Mouse (Mus musculus) CH12.LX (cell line): Measurements from ENCODE around the gene Pars2. TPM values are rescaled to one million over a fixed set of nuclear protein-coding genes. Genes with fewer than 3 reads are reported as not detected.

Experiments used
- DNase-seq: peaks from one replicate; pipeline ENCODE4 v3.0.0-alpha.2; 2013; ENCODE audit errors: extremely low read depth
- H3K27ac ChIP-seq: 2 replicates; pipeline ENCODE4 v1.5.1; 2012; ENCODE audit warnings: low read depth, mild to moderate bottlenecking, control low read depth, moderate library complexity; ENCODE audit not compliant: insufficient read depth
- H3K27me3 ChIP-seq: replicated peaks from 2 replicates; pipeline ENCODE3; 2012; ENCODE audit warnings: inconsistent platforms
- H3K36me3 ChIP-seq, 2 experiments: replicated peaks in 1 of 2; 2 replicates each; pipeline versions ENCODE3 to v1.6.1; 2012; ENCODE audit warnings: inconsistent platforms in 1 of 2, low read length in 1 of 2, mild to moderate bottlenecking in 1 of 2, mixed read lengths in 1 of 2, moderate library complexity in 1 of 2; ENCODE audit not compliant: control insufficient read depth in 1 of 2, insufficient read depth in 1 of 2
- H3K4me1 ChIP-seq, 2 experiments: 2 replicates each; pipeline ENCODE4 v1.6.1; 2012; ENCODE audit warnings: inconsistent platforms in 1 of 2, moderate library complexity in 1 of 2; ENCODE audit not compliant: insufficient read depth in 2 of 2, control insufficient read depth in 1 of 2
- H3K4me2 ChIP-seq: 2 replicates; pipeline ENCODE4 v1.6.1; 2012; ENCODE audit warnings: low read depth, mild to moderate bottlenecking, control low read depth; ENCODE audit not compliant: poor library complexity, insufficient read depth, severe bottlenecking
- H3K4me3 ChIP-seq, 3 experiments: fragments of 150-350 bp in 1 of 3; sonication (generic) in 1 of 3; replicated peaks in 1 of 3; 2 replicates each; pipeline versions ENCODE3 to v1.5.1; 2011 to 2012; ENCODE audit warnings: low read depth in 2 of 3, low read length in 2 of 3, mild to moderate bottlenecking in 2 of 3, moderate library complexity in 2 of 3, control low read depth in 1 of 3, improper control_type of control experiment in 1 of 3, inconsistent platforms in 1 of 3, mixed read lengths in 1 of 3; ENCODE audit not compliant: poor library complexity in 1 of 3
- H3K79me2 ChIP-seq: replicated peaks from 2 replicates; pipeline ENCODE4 v1.6.1; 2012; ENCODE audit warnings: mild to moderate bottlenecking, moderate library complexity; ENCODE audit not compliant: control insufficient read depth, poor library complexity, insufficient read depth, severe bottlenecking; ENCODE audit errors: extremely low read depth
- H3K9ac ChIP-seq: 2 replicates; pipeline ENCODE4 v1.6.1; 2012; ENCODE audit warnings: low read depth, mild to moderate bottlenecking, control low read depth, moderate library complexity; ENCODE audit not compliant: insufficient read depth
- H3K9me3 ChIP-seq: replicated peaks from 2 replicates; pipeline ENCODE3; 2012; ENCODE audit warnings: low read length, inconsistent platforms, mixed read lengths
- BHLHE40 ChIP-seq: IDR thresholded peaks from 2 replicates; pipeline ENCODE4 v1.6.1; 2011; ENCODE audit warnings: mild to moderate bottlenecking, low read depth, low read length, improper control_type of control experiment
- CHD1 ChIP-seq: IDR thresholded peaks from 2 replicates; pipeline ENCODE4 v1.6.1; 2012; ENCODE audit warnings: low read depth, low read length, improper control_type of control experiment, inconsistent platforms
- CHD2 ChIP-seq: IDR thresholded peaks from 2 replicates; pipeline ENCODE4 v1.6.1; 2011; ENCODE audit warnings: low read length, improper control_type of control experiment
- CTCF ChIP-seq, 2 experiments: IDR thresholded peaks in 1 of 2; conservative IDR thresholded peaks in 1 of 2; 2 replicates each; pipeline ENCODE4 v1.5.1; 2011 to 2012; ENCODE audit warnings: low read depth in 2 of 2, low read length in 2 of 2, improper control_type of control experiment in 1 of 2, inconsistent platforms in 1 of 2, mild to moderate bottlenecking in 1 of 2, moderate library complexity in 1 of 2
- E2F4 ChIP-seq: IDR thresholded peaks from 2 replicates; pipeline ENCODE4 v1.6.1; 2011; ENCODE audit warnings: low read depth, low read length, improper control_type of control experiment; ENCODE audit not compliant: insufficient replicate concordance
- ELF1 ChIP-seq: IDR thresholded peaks from 2 replicates; pipeline ENCODE4 v1.6.1; 2014; ENCODE audit warnings: low read depth, mild to moderate bottlenecking, inconsistent platforms, low read length, improper control_type of control experiment
- EP300 ChIP-seq: IDR thresholded peaks from 2 replicates; pipeline ENCODE4 v1.6.1; 2011; ENCODE audit warnings: low read length, improper control_type of control experiment
- ETS1 ChIP-seq: conservative IDR thresholded peaks from 2 replicates; pipeline ENCODE4 v1.6.1; 2012; ENCODE audit warnings: low read depth, mild to moderate bottlenecking, inconsistent platforms, low read length, improper control_type of control experiment, moderate library complexity
- GABPA ChIP-seq: IDR thresholded peaks from 2 replicates; pipeline ENCODE4 v1.6.1; 2012; ENCODE audit warnings: low read depth, low read length, improper control_type of control experiment, inconsistent platforms; ENCODE audit not compliant: insufficient replicate concordance
- HCFC1 ChIP-seq: IDR thresholded peaks from 2 replicates; pipeline ENCODE4 v1.6.1; 2012; ENCODE audit warnings: low read depth, mild to moderate bottlenecking, inconsistent platforms, low read length, improper control_type of control experiment
- IRF4 ChIP-seq: IDR thresholded peaks from 2 replicates; pipeline ENCODE4 v1.6.1; 2014; ENCODE audit warnings: low read depth, mild to moderate bottlenecking, inconsistent platforms, low read length, improper control_type of control experiment
- JUN ChIP-seq: IDR thresholded peaks from 2 replicates; pipeline ENCODE4 v1.6.1; 2011; ENCODE audit warnings: low read depth, mild to moderate bottlenecking, low read length, improper control_type of control experiment, moderate library complexity; ENCODE audit not compliant: insufficient read depth
- JUND ChIP-seq: conservative IDR thresholded peaks from 2 replicates; pipeline ENCODE4 v1.6.1; 2011; ENCODE audit warnings: low read depth, low read length, improper control_type of control experiment
- KAT2A ChIP-seq: IDR thresholded peaks from 2 replicates; pipeline ENCODE4 v1.6.1; 2012; ENCODE audit warnings: low read length, improper control_type of control experiment, inconsistent platforms; ENCODE audit not compliant: insufficient replicate concordance
- MAFK ChIP-seq: IDR thresholded peaks from 2 replicates; pipeline ENCODE4 v1.6.1; 2011; ENCODE audit warnings: low read length, improper control_type of control experiment; ENCODE audit not compliant: insufficient replicate concordance
- MAX ChIP-seq: IDR thresholded peaks from 2 replicates; pipeline ENCODE4 v1.6.1; 2011; ENCODE audit warnings: low read length, improper control_type of control experiment
- MAZ ChIP-seq: IDR thresholded peaks from 2 replicates; pipeline ENCODE4 v1.6.1; 2012; ENCODE audit warnings: low read depth, mild to moderate bottlenecking, inconsistent platforms, low read length, improper control_type of control experiment, moderate library complexity
- MEF2A ChIP-seq: IDR thresholded peaks from 2 replicates; pipeline ENCODE4 v1.6.1; 2014; ENCODE audit warnings: low read depth, mild to moderate bottlenecking, inconsistent platforms, low read length, improper control_type of control experiment, borderline replicate concordance
- MXI1 ChIP-seq: IDR thresholded peaks from 2 replicates; pipeline ENCODE4 v1.6.1; 2011; ENCODE audit warnings: mild to moderate bottlenecking, low read depth, low read length, improper control_type of control experiment
- MYC ChIP-seq: IDR thresholded peaks from 2 replicates; pipeline ENCODE4 v1.6.1; 2011; ENCODE audit warnings: low read depth, mild to moderate bottlenecking, improper control_type of control experiment, low read length
- NELFE ChIP-seq: IDR thresholded peaks from 2 replicates; pipeline ENCODE4 v1.6.1; 2011; ENCODE audit warnings: low read depth, low read length, improper control_type of control experiment
- NRF1 ChIP-seq: IDR thresholded peaks from 2 replicates; pipeline ENCODE4 v1.6.1; 2014; ENCODE audit warnings: low read depth, mild to moderate bottlenecking, inconsistent platforms, low read length, improper control_type of control experiment, moderate library complexity
- PAX5 ChIP-seq: IDR thresholded peaks from 2 replicates; pipeline ENCODE4 v1.6.1; 2012; ENCODE audit warnings: low read length, inconsistent platforms, mixed read lengths
- POLR2A ChIP-seq: IDR thresholded peaks from 2 replicates; pipeline ENCODE4 v1.6.1; 2011; ENCODE audit warnings: low read depth, mild to moderate bottlenecking, improper control_type of control experiment, low read length
- POLR2AphosphoS2 ChIP-seq: IDR thresholded peaks from 2 replicates; pipeline ENCODE4 v1.6.1; 2011; ENCODE audit warnings: low read depth, low read length, improper control_type of control experiment
- RAD21 ChIP-seq: IDR thresholded peaks from 2 replicates; pipeline ENCODE4 v1.6.1; 2011; ENCODE audit warnings: low read depth, mild to moderate bottlenecking, low read length, improper control_type of control experiment, moderate library complexity
- RCOR1 ChIP-seq: conservative IDR thresholded peaks from 2 replicates; pipeline ENCODE4 v1.6.1; 2012; ENCODE audit warnings: low read depth, mild to moderate bottlenecking, inconsistent platforms, low read length, improper control_type of control experiment
- SIN3A ChIP-seq: IDR thresholded peaks from 2 replicates; pipeline ENCODE4 v1.6.1; 2012; ENCODE audit warnings: low read length, improper control_type of control experiment, inconsistent platforms
- SMC3 ChIP-seq: IDR thresholded peaks from 2 replicates; pipeline ENCODE4 v1.6.1; 2011; ENCODE audit warnings: low read depth, low read length, improper control_type of control experiment
- TBP ChIP-seq: conservative IDR thresholded peaks from 2 replicates; pipeline ENCODE4 v1.6.1; 2011; ENCODE audit warnings: low read depth, low read length, improper control_type of control experiment
- TCF12 ChIP-seq: IDR thresholded peaks from 2 replicates; pipeline ENCODE4 v1.6.1; 2014; ENCODE audit warnings: low read depth, mild to moderate bottlenecking, inconsistent platforms, low read length, improper control_type of control experiment
- UBTF ChIP-seq: IDR thresholded peaks from 2 replicates; pipeline ENCODE4 v1.6.1; 2012; ENCODE audit warnings: low read depth, mild to moderate bottlenecking, inconsistent platforms, low read length, improper control_type of control experiment, moderate library complexity
- USF1 ChIP-seq: IDR thresholded peaks from 2 replicates; pipeline ENCODE4 v1.6.1; 2014; ENCODE audit warnings: low read depth, mild to moderate bottlenecking, inconsistent platforms, low read length, improper control_type of control experiment
- USF2 ChIP-seq: conservative IDR thresholded peaks from 2 replicates; pipeline ENCODE4 v1.6.1; 2011; ENCODE audit warnings: low read depth, low read length, improper control_type of control experiment
- ZC3H11A ChIP-seq: IDR thresholded peaks from 2 replicates; pipeline ENCODE4 v1.6.1; 2012; ENCODE audit warnings: low read depth, mild to moderate bottlenecking, inconsistent platforms, low read length, improper control_type of control experiment
- ZKSCAN1 ChIP-seq: IDR thresholded peaks from 2 replicates; pipeline ENCODE4 v1.6.1; 2012; ENCODE audit warnings: low read depth, inconsistent platforms, low read length, improper control_type of control experiment, borderline replicate concordance
- ZMIZ1 ChIP-seq: IDR thresholded peaks from 2 replicates; pipeline ENCODE4 v1.6.1; 2012; ENCODE audit warnings: low read depth, mild to moderate bottlenecking, inconsistent platforms, low read length, improper control_type of control experiment
- ZNF384 ChIP-seq: IDR thresholded peaks from 2 replicates; pipeline ENCODE4 v1.6.1; 2012; ENCODE audit warnings: low read depth, low read length, improper control_type of control experiment, inconsistent platforms
- dilution Hi-C: fragments of 300-500 bp; cut with MboI; formaldehyde crosslinking; loops from 2 replicates; pipeline ENCODE4 v1.14.3; 2020; ENCODE audit warnings: low sequenced_read_pairs; ENCODE audit not compliant: extremely low pct_unique_long_range_greater_than_20kb, extremely low pct_ligation_motif_present
- in situ Hi-C: fragments of 300-500 bp; cut with MboI; formaldehyde crosslinking; loops from 3 replicates; pipeline ENCODE4 v1.14.3; 2019; ENCODE audit warnings: low sequenced_read_pairs, low pct_ligation_motif_present, low pct_unique_long_range_greater_than_20kb, mixed read lengths
- polyA plus RNA-seq: library from polyadenylated mRNA; unstranded; fragments of >175 nt; gene quantifications from 2 replicates; pipeline ENCODE4 v1.2.1, GENCODE M21; 2012; ENCODE audit warnings: low read depth; ENCODE audit not compliant: insufficient read length
- total RNA-seq, 2 experiments: library from RNA; depleted of rRNA; stranded (reverse); fragments of 300-350 nt in 1 of 2; fragments of >200 nt in 1 of 2; gene quantifications; 2 replicates each; pipeline ENCODE4 v1.2.3; 2012 to 2014

Pars2 gene
- total and polyA plus RNA-seq, 3 experiments: 9.3 to 17.1 (median 13.0) TPM

DNA sequence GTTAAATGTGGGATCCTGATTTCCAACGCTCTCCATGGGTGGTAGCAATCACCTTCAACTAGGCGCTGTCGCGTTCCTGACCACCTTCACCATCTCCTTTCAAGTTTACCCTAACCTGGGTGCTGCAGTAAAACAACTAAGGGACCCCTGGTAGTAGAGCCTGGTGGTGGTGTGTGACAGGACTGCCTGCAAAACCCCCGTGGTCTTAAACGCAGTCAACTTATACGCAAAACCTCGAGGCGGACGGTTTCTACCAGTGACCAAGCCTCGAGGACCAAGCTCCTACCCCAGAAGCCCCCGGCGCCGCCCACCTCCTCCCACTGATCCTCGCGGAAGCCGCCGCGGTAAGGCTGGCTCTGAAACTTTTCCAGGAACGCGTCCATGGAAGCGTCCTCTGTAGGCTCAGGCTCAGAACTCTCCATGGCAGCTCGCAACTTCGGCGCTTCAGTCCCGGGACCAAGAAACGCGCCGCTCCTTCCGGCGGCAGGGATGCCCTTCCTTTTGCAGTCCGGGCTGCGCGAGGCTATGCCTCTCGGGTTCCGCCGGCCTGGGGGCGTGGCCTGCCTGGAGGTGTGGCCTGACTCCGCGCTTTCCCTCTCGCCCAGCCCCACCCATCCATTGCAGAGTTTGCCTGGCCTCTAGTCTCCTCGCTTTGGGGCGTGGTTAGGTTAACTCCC, 27.7 kb downstream of the Pars2 start, which contains the start of gene Ttc4:
TSS of gene Ttc4 (minus strand) at position 503 of the 677 bp plus-strand sequence.
- in situ Hi-C loops (no loop called here), dilution Hi-C loops (no loop called here)
- Histone ChIP-seq H3K9me3 (no peaks in the 10 kb centered on the region), H3K9ac (peak within 1 kb of the TSS; percentile 93), H3K27ac (no peak within 1 kb of the TSS), H3K4me3 (peak within 1 kb of the TSS; percentile 88 to 99 (median 96)), H3K36me3 (peaks cover 29 to 38% of the 10 kb centered on the region in 2 experiments), H3K79me2 (peaks cover 8% of the 10 kb centered on the region), H3K4me2 (peak within 1 kb of the TSS; percentile 90), H3K27me3 (peaks cover 19% of the 10 kb centered on the region)
- peak; percentile 95 for DNase-seq
- TF ChIP-seq JUND (no peak), CTCF (conservative IDR thresholded peaks at IDR 0.05 in 1 of 2, IDR thresholded peaks at IDR 0.05 in 1 of 2; ENCODE audit: low read depth in 2 of 2, low read length in 2 of 2) (no peak), SMC3 (no peak), BHLHE40 (no peak), GABPA (no peak; the same call in 1 of the 2 replicates), ELF1 (peak; percentile 76), PAX5 (no peak), JUN (no peak), ETS1 (no peak), ZNF384 (no peak), CHD1 (no peak), TBP (peak; percentile 73; the same call in 1 of the 2 replicates), EP300 (no peak), SIN3A (peak; percentile 91), IRF4 (peak; percentile 75), MAX (peak; percentile 44; the same call in 1 of the 2 replicates), USF1 (no peak), USF2 (no peak), POLR2A (peak; percentile 92), RAD21 (no peak), RCOR1 (no peak), NRF1 (peak; percentile 58), MXI1 (peak; percentile 78; the same call in 1 of the 2 replicates), NELFE (peak; percentile 83), CHD2 (no peak), E2F4 (no peak), POLR2AphosphoS2 (peak; percentile 48; the same call in 1 of the 2 replicates), ZKSCAN1 (no peak), ZMIZ1 (no peak; the same call in 1 of the 2 replicates), MAZ (peak; percentile 86; the same call in 1 of the 2 replicates), TCF12 (peak; percentile 92), ZC3H11A (no peak), MEF2A (peak; percentile 75), UBTF (no peak; the same call in 1 of the 2 replicates), KAT2A (peak; percentile 82; the same call in 1 of the 2 replicates), MAFK (no peak), HCFC1 (peak; percentile 98), MYC (peak; percentile 24; the same call in 1 of the 2 replicates)
- TF ChIP-seq, all 38 proteins: peak for 16
- peaks cover 6 to 38% of the 10 kb centered on the region in 2 experiments for H3K4me1 ChIP-seq
